Mouse (Mus musculus): ENCODE results near the gene Trim26.

- TF ChIP-seq ZNF384 (IDR thresholded peaks at IDR 0.05; ENCODE audit: low read depth, low read length) (no peak), CHD2 (IDR thresholded peaks at IDR 0.05; ENCODE audit: low read depth, low read length) (no peak)
These were observed 12.9 kb upstream of the Trim26 start for GRCm38 (mm10) chr17:36824005-36824404.
